Mouse (Mus musculus): ENCODE measurements around the gene Ddx1.

GRCm38 (mm10) chr12:13198157-13198556 is 50.9 kb downstream of the Ddx1 start:
- no peak for TF ChIP-seq EP300 (IDR thresholded peaks at IDR 0.05; ENCODE audit: low read depth)
- TF ChIP-seq CTCF (IDR thresholded peaks at IDR 0.05; ENCODE audit: low read depth) = no peak
